ENCODE assay signal across 25 mouse cellular contexts in genomic region chr6:116629766-116630165, GRCm38 (mm10). TPM values are rescaled to one million over a fixed set of nuclear protein-coding genes. Genes with fewer than 3 reads are reported as not detected.
A peak's percentile ranks its signal among the peaks of the same experiment; 100 is the strongest.
DNase-seq lines count a peak whose midpoint lies in the region; ATAC-seq and TF ChIP-seq lines count a peak whose summit lies in the region.
"Had no signal": no experiment of that assay in that cellular context is flagged by ENCODE, and none has a peak within 500 bp of the region (broad histone marks: within the 10 kb centered on the region; RNA-seq: fewer than 3 reads in every experiment).

No protein-coding gene starts in this region.

- H3K9me3 ChIP-seq in forebrain, embryonic 10.5 days = no peaks in the 10 kb centered on the region
- H3K9me3 ChIP-seq in forebrain, embryonic 12.5 days = no peaks in the 10 kb centered on the region
- no peaks in the 10 kb centered on the region for H3K9me3 ChIP-seq in megakaryocyte, embryonic 14.5 days
- H3K9me3 ChIP-seq in limb, embryonic 13.5 days = no peaks in the 10 kb centered on the region
- H3K9me3 ChIP-seq in stomach, postnatal 0 days (ENCODE audit: control insufficient read depth, low read length) = no peaks in the 10 kb centered on the region

- no peak overlapping the region for H3K4me2 ChIP-seq in forebrain, embryonic 12.5 days
- 0 out of 2 replicates have a peak overlapping the region, but pooled peaks have one; percentile 78 for H3K4me2 ChIP-seq in limb, embryonic 13.5 days (replicated peaks)
- no peak overlapping the region for H3K4me2 ChIP-seq in stomach, postnatal 0 days (replicated peaks; ENCODE audit: low read depth)

- no peak overlapping the region for H3K9ac ChIP-seq in forebrain, embryonic 12.5 days
- no peak overlapping the region for H3K9ac ChIP-seq in limb, embryonic 13.5 days
- no peak overlapping the region for H3K9ac ChIP-seq in stomach, postnatal 0 days (ENCODE audit: low read length)

- 0 out of 2 replicates have a peak overlapping the region, but pooled peaks have one; percentile 100 for H3K27ac ChIP-seq in forebrain, embryonic 10.5 days
- H3K27ac ChIP-seq in forebrain, embryonic 12.5 days = no peak overlapping the region
- H3K27ac ChIP-seq in limb, embryonic 13.5 days = no peak overlapping the region
- no peak overlapping the region for H3K27ac ChIP-seq in stomach, postnatal 0 days (replicated peaks)

- peaks cover 25% of the 10 kb centered on the region for H3K36me3 ChIP-seq in forebrain, embryonic 10.5 days (replicated peaks)
- peaks cover 19% of the 10 kb centered on the region for H3K36me3 ChIP-seq in forebrain, embryonic 12.5 days (replicated peaks)
- peaks cover 11% of the 10 kb centered on the region for H3K36me3 ChIP-seq in megakaryocyte, embryonic 14.5 days (replicated peaks; ENCODE audit: low read length)
- peaks cover 19% of the 10 kb centered on the region for H3K36me3 ChIP-seq in limb, embryonic 13.5 days
- H3K36me3 ChIP-seq in stomach, postnatal 0 days (ENCODE audit: control insufficient read depth, insufficient read depth, low read length) = no peaks in the 10 kb centered on the region

- ATAC-seq in forebrain, embryonic 12.5 days (ENCODE audit: low FRiP score) = no peak
- ATAC-seq in megakaryocyte, adult 5-6 weeks (ENCODE audit: poor library complexity, severe bottlenecking) = no peak
- no peak for ATAC-seq in limb, embryonic 13.5 days (ENCODE audit: low FRiP score, low read depth)
- ATAC-seq in stomach, postnatal 0 days (ENCODE audit: low FRiP score, low TSS enrichment) = no peak
- ATAC-seq: activated CD4-positive, CD25-positive, alpha-beta regulatory T cell, adult 4 months; intestine, postnatal 0 days had no signal

- H3K4me1 ChIP-seq in forebrain, embryonic 10.5 days = peaks cover 20% of the 10 kb centered on the region
- H3K4me1 ChIP-seq in forebrain, embryonic 12.5 days = peaks cover 17% of the 10 kb centered on the region
- peaks cover 75% of the 10 kb centered on the region for H3K4me1 ChIP-seq in megakaryocyte, embryonic 14.5 days
- 0 out of 2 replicates have a peak, but pooled peaks cover 7% of the 10 kb centered on the region for H3K4me1 ChIP-seq in limb, embryonic 13.5 days
- no peaks in the 10 kb centered on the region for H3K4me1 ChIP-seq in stomach, postnatal 0 days (replicated peaks; ENCODE audit: control insufficient read depth, insufficient read depth)

- no peak for TF ChIP-seq CTCF in stomach, postnatal 0 days (IDR thresholded peaks at IDR 0.05; ENCODE audit: low read depth)

- no peak overlapping the region for H3K4me3 ChIP-seq in forebrain, embryonic 10.5 days
- H3K4me3 ChIP-seq in forebrain, embryonic 12.5 days (replicated peaks) = no peak overlapping the region
- peak overlapping the region; percentile 77 for H3K4me3 ChIP-seq in megakaryocyte, embryonic 14.5 days (replicated peaks)
- H3K4me3 ChIP-seq in limb, embryonic 13.5 days = no peak overlapping the region
- H3K4me3 ChIP-seq in stomach, postnatal 0 days (ENCODE audit: low read depth, low read length) = no peak overlapping the region

- H3K27me3 ChIP-seq in forebrain, embryonic 10.5 days (ENCODE audit: poor library complexity, severe bottlenecking) = no peaks in the 10 kb centered on the region
- no peaks in the 10 kb centered on the region for H3K27me3 ChIP-seq in forebrain, embryonic 12.5 days
- no peaks in the 10 kb centered on the region for H3K27me3 ChIP-seq in megakaryocyte, embryonic 14.5 days (replicated peaks)
- H3K27me3 ChIP-seq in limb, embryonic 13.5 days = no peaks in the 10 kb centered on the region
- no peaks in the 10 kb centered on the region for H3K27me3 ChIP-seq in stomach, postnatal 0 days (ENCODE audit: control insufficient read depth, insufficient read depth, low read length)
- H3K27me3 ChIP-seq: CH12.LX had no signal

- TF ChIP-seq EP300 in stomach, postnatal 0 days (optimal IDR thresholded peaks at IDR 0.05) = no peak

- WGBS in forebrain, embryonic 10.5 days = 94% methylated on average over 10 of the region's 10 CpGs
- 96% methylated on average over 10 of the region's 10 CpGs for WGBS in forebrain, embryonic 12.5 days
- 89% methylated on average over 10 of the region's 10 CpGs for WGBS in limb, embryonic 13.5 days
- 75% methylated on average over 10 of the region's 10 CpGs for WGBS in stomach, postnatal 0 days

- peak; percentile 13 for DNase-seq in forebrain, embryonic 10.5 days (ENCODE audit: extremely low spot score, low spot score)
- DNase-seq in stomach, postnatal 0 days (ENCODE audit: low spot score) = peak; percentile 12
- DNase-seq in gastrocnemius, adult 8-10 months (ENCODE audit: low spot score in 2 of 2) = no peak
- DNase-seq in thymus, adult 18-20 months = no peak
- DNase-seq: cerebellum, postnatal 36 days; kidney, postnatal 14 days; thymus, postnatal 14 days had no signal

RNA-seq across cellular contexts. Expression of gene Zfp422, which starts 1.0 kb away (rescaled TPM):
- 299 and 311 TPM in 2 replicates for polyA plus RNA-seq in forebrain, embryonic 10.5 days (2016; fragmentation: Nextera tagmentation; extraction: Ambion mirVana)
- 316 and 342 TPM in 2 replicates for polyA plus RNA-seq in forebrain, embryonic 12.5 days (2016; fragmentation: Nextera tagmentation; extraction: Ambion mirVana)
- 4.4 and 4.8 TPM in 2 replicates for polyA plus RNA-seq in megakaryocyte, embryonic 14.5 days (2012; ENCODE audit: insufficient read depth, low replicate concordance)
- total RNA-seq in megakaryocyte, adult 5-6 weeks (2015) = 53.4 and 53.8 TPM in 2 replicates
- 20.6 and 20.8 TPM in 2 replicates for total RNA-seq in megakaryocyte, adult 5-6 weeks (2017)
- 222 and 228 TPM in 2 replicates for polyA plus RNA-seq in limb, embryonic 13.5 days (2015; fragmentation: Nextera tagmentation; extraction: Ambion mirVana)
- polyA plus RNA-seq in stomach, postnatal 0 days (2015; fragmentation: Nextera tagmentation; extraction: Ambion mirVana) = 52.4 and 54.4 TPM in 2 replicates
- 1 to 10 TPM; 5.9 to 7.9 (median 7.2) TPM for total RNA-seq in gastrocnemius, adult 8-10 months (2022)

RNA-seq across cellular contexts. Expression of gene Depp1, which starts 20.6 kb away (rescaled TPM):
- 5.4 and 6.7 TPM in 2 replicates for polyA plus RNA-seq in forebrain, embryonic 10.5 days (2016; fragmentation: Nextera tagmentation; extraction: Ambion mirVana)
- 4.2 and 4.8 TPM in 2 replicates for polyA plus RNA-seq in forebrain, embryonic 12.5 days (2016; fragmentation: Nextera tagmentation; extraction: Ambion mirVana)
- polyA plus RNA-seq in megakaryocyte, embryonic 14.5 days (2012; ENCODE audit: insufficient read depth, low replicate concordance) = 0.51 TPM in 1 of 2 replicates, not detected in the other
- 0.36 TPM in 1 of 2 replicates, not detected in the other for total RNA-seq in megakaryocyte, adult 5-6 weeks (2015)
- total RNA-seq in megakaryocyte, adult 5-6 weeks (2017) = 0.18 and 0.49 TPM in 2 replicates
- polyA plus RNA-seq in limb, embryonic 13.5 days (2015; fragmentation: Nextera tagmentation; extraction: Ambion mirVana) = 18.8 and 22.8 TPM in 2 replicates
- polyA plus RNA-seq in stomach, postnatal 0 days (2015; fragmentation: Nextera tagmentation; extraction: Ambion mirVana) = 31.6 and 37.0 TPM in 2 replicates
- 10 to 100 TPM in 1 of 4 experiments, 1 to 10 TPM in 3; 3.5 to 31.5 (median 5.1) TPM for total RNA-seq in gastrocnemius, adult 8-10 months (2022)
- total RNA-seq: granulocyte monocyte progenitor cell, adult 5-6 weeks; megakaryocyte-erythroid progenitor cell, adult 5-6 weeks had no signal

RNA-seq across cellular contexts. Expression of gene Rassf4, which starts 44.0 kb away (rescaled TPM):
- polyA plus RNA-seq in forebrain, embryonic 10.5 days (2016; fragmentation: Nextera tagmentation; extraction: Ambion mirVana) = 12.1 and 15.2 TPM in 2 replicates
- 17.1 and 19.9 TPM in 2 replicates for polyA plus RNA-seq in forebrain, embryonic 12.5 days (2016; fragmentation: Nextera tagmentation; extraction: Ambion mirVana)
- polyA plus RNA-seq in megakaryocyte, embryonic 14.5 days (2012; ENCODE audit: insufficient read depth, low replicate concordance) = 0.50 and 8.8 TPM in 2 replicates
- total RNA-seq in megakaryocyte, adult 5-6 weeks (2015) = 229 and 230 TPM in 2 replicates
- 165 and 181 TPM in 2 replicates for total RNA-seq in megakaryocyte, adult 5-6 weeks (2017)
- polyA plus RNA-seq in limb, embryonic 13.5 days (2015; fragmentation: Nextera tagmentation; extraction: Ambion mirVana) = 10.6 and 10.7 TPM in 2 replicates
- polyA plus RNA-seq in stomach, postnatal 0 days (2015; fragmentation: Nextera tagmentation; extraction: Ambion mirVana) = 4.1 and 5.6 TPM in 2 replicates
- total RNA-seq in gastrocnemius, adult 8-10 months (2022) = 1 to 10 TPM; 1.1 to 1.7 (median 1.1) TPM

RNA-seq across cellular contexts. Expression of gene Olfr215, which starts 45.8 kb away (rescaled TPM):
- polyA plus RNA-seq in forebrain, embryonic 10.5 days (2016; fragmentation: Nextera tagmentation; extraction: Ambion mirVana) = not detected in 2 replicates
- not detected in 2 replicates for polyA plus RNA-seq in forebrain, embryonic 12.5 days (2016; fragmentation: Nextera tagmentation; extraction: Ambion mirVana)
- not detected in 2 replicates for polyA plus RNA-seq in megakaryocyte, embryonic 14.5 days (2012; ENCODE audit: insufficient read depth, low replicate concordance)
- not detected in 2 replicates for total RNA-seq in megakaryocyte, adult 5-6 weeks (2015)
- total RNA-seq in megakaryocyte, adult 5-6 weeks (2017) = not detected in 2 replicates
- polyA plus RNA-seq in limb, embryonic 13.5 days (2015; fragmentation: Nextera tagmentation; extraction: Ambion mirVana) = not detected in 2 replicates
- polyA plus RNA-seq in stomach, postnatal 0 days (2015; fragmentation: Nextera tagmentation; extraction: Ambion mirVana) = not detected in 2 replicates
- not detected for total RNA-seq in gastrocnemius, adult 8-10 months (2022)
- total RNA-seq: CH12.LX; granulocyte monocyte progenitor cell, adult 5-6 weeks; layer of hippocampus, postnatal 14 days; left cerebral cortex, postnatal 14 days; liver, adult 2 months; megakaryocyte-erythroid progenitor cell, adult 5-6 weeks had no signal
- polyA plus RNA-seq: activated CD4-positive, CD25-positive, alpha-beta regulatory T cell, adult 4 months; embryonic facial prominence, embryonic 14.5 days; forebrain, embryonic 11.5 days; heart, embryonic 16.5 days; intestine, postnatal 0 days; liver, adult 2 months; lung, embryonic 16.5 days; neural tube, embryonic 11.5 days; stomach, embryonic 14.5 days had no signal

Comparison
In these comparisons a context has a peak if more than half of its experiments do, and no peak if none do; other contexts are left out.
1. DNase-seq: peak in forebrain, embryonic 10.5 days (single experiment) and stomach, postnatal 0 days (single experiment); none in gastrocnemius, adult 8-10 months (0 of 2) and thymus, adult 18-20 months (0 of 2).